ENCODE assay signal across 8 mouse cellular contexts in genomic region chr1:171078419-171078818, GRCm38 (mm10). TPM values are rescaled to one million over a fixed set of nuclear protein-coding genes. Genes with fewer than 3 reads are reported as not detected.
A peak's percentile ranks its signal among the peaks of the same experiment; 100 is the strongest.
DNase-seq lines count a peak whose midpoint lies in the region; ATAC-seq and TF ChIP-seq lines count a peak whose summit lies in the region.
"Not testable (repeated sequence)": the region's sequence is repeated elsewhere in the genome, so short reads cannot be mapped to it uniquely, and the experiment has no call there.
"Had no signal": no experiment of that assay in that cellular context is flagged by ENCODE, and none has a peak within 500 bp of the region (broad histone marks: within the 10 kb centered on the region; RNA-seq: fewer than 3 reads in every experiment).

No protein-coding gene starts in this region.

- H3K4me1 ChIP-seq in embryonic facial prominence, embryonic 15.5 days; hindbrain, embryonic 10.5 days (replicated peaks); intestine, embryonic 14.5 days (replicated peaks; ENCODE audit: control insufficient read depth, insufficient read depth, low read length); limb, embryonic 15.5 days; midbrain, embryonic 10.5 days; neural tube, embryonic 12.5 days: not testable (repeated sequence)

- not testable (repeated sequence) for H3K9me3 ChIP-seq in embryonic facial prominence, embryonic 15.5 days (replicated peaks); hindbrain, embryonic 10.5 days; intestine, embryonic 14.5 days (ENCODE audit: control insufficient read depth, low read length); limb, embryonic 15.5 days; midbrain, embryonic 10.5 days (replicated peaks); neural tube, embryonic 12.5 days

- WGBS in embryonic facial prominence, embryonic 15.5 days: 19% methylated on average over 12 of the region's 12 CpGs
- WGBS in hindbrain, embryonic 10.5 days: 25% methylated on average over 12 of the region's 12 CpGs
- 22% methylated on average over 11 of the region's 12 CpGs for WGBS in intestine, embryonic 14.5 days
- 18% methylated on average over 12 of the region's 12 CpGs for WGBS in limb, embryonic 15.5 days
- 27% methylated on average over 12 of the region's 12 CpGs for WGBS in midbrain, embryonic 10.5 days
- 21% methylated on average over 12 of the region's 12 CpGs for WGBS in neural tube, embryonic 12.5 days

- not testable (repeated sequence) for ATAC-seq in embryonic facial prominence, embryonic 15.5 days (ENCODE audit: insufficient number of reproducible peaks, low FRiP score, low TSS enrichment, low read depth); intestine, embryonic 14.5 days (replicated peaks; ENCODE audit: low FRiP score, low TSS enrichment, low read depth); limb, embryonic 15.5 days (ENCODE audit: insufficient number of reproducible peaks, low FRiP score, low TSS enrichment, low read depth); neural tube, embryonic 12.5 days (ENCODE audit: low FRiP score, low read depth)

- H3K27me3 ChIP-seq in embryonic facial prominence, embryonic 15.5 days: peaks cover 28% of the 10 kb centered on the region
- peaks cover 47% of the 10 kb centered on the region for H3K27me3 ChIP-seq in hindbrain, embryonic 10.5 days (ENCODE audit: insufficient read depth, poor library complexity, severe bottlenecking)
- H3K27me3 ChIP-seq in intestine, embryonic 14.5 days (replicated peaks; ENCODE audit: control insufficient read depth, insufficient read depth, low read length): peaks cover 25% of the 10 kb centered on the region
- H3K27me3 ChIP-seq in limb, embryonic 15.5 days: peaks cover 34% of the 10 kb centered on the region
- H3K27me3 ChIP-seq in midbrain, embryonic 10.5 days (ENCODE audit: low read depth, poor library complexity, severe bottlenecking): peaks cover 51% of the 10 kb centered on the region
- H3K27me3 ChIP-seq in neural tube, embryonic 12.5 days (replicated peaks): peaks cover 31% of the 10 kb centered on the region

- peak overlapping the region; percentile 38; the same call in 1 of the 2 replicates for H3K4me2 ChIP-seq in embryonic facial prominence, embryonic 15.5 days (replicated peaks)
- H3K4me2 ChIP-seq in intestine, embryonic 14.5 days (ENCODE audit: low read length): peak overlapping the region; percentile 28
- H3K4me2 ChIP-seq in limb, embryonic 15.5 days: peak overlapping the region; percentile 35
- H3K4me2 ChIP-seq in neural tube, embryonic 12.5 days (replicated peaks): peak overlapping the region; percentile 37

- not testable (repeated sequence) for DNase-seq in gastrocnemius, adult 2 months; intestine, embryonic 14.5 days (ENCODE audit: low spot score); midbrain, embryonic 10.5 days (ENCODE audit: low spot score)
- DNase-seq in hindbrain, embryonic 10.5 days (ENCODE audit: low spot score): peak; percentile 11

- H3K36me3 ChIP-seq in embryonic facial prominence, embryonic 15.5 days; hindbrain, embryonic 10.5 days; intestine, embryonic 14.5 days (ENCODE audit: control insufficient read depth, insufficient read depth, low read length); limb, embryonic 15.5 days; midbrain, embryonic 10.5 days; neural tube, embryonic 12.5 days: not testable (repeated sequence)

- not testable (repeated sequence) for TF ChIP-seq CTCF in gastrocnemius, adult 2 months (IDR thresholded peaks at IDR 0.05)

- peak overlapping the region; percentile 23 for H3K4me3 ChIP-seq in embryonic facial prominence, embryonic 15.5 days (replicated peaks)
- peak overlapping the region; percentile 15; the same call in 1 of the 2 replicates for H3K4me3 ChIP-seq in gastrocnemius, adult 2 months
- peak overlapping the region; percentile 9; the same call in 1 of the 2 replicates for H3K4me3 ChIP-seq in hindbrain, embryonic 10.5 days
- H3K4me3 ChIP-seq in intestine, embryonic 14.5 days (ENCODE audit: low read depth, low read length): peak overlapping the region; percentile 11; the same call in 1 of the 2 replicates
- not testable (repeated sequence) for H3K4me3 ChIP-seq in limb, embryonic 15.5 days; neural tube, embryonic 12.5 days
- peak overlapping the region; percentile 40 for H3K4me3 ChIP-seq in midbrain, embryonic 10.5 days

- intact Hi-C loops in gastrocnemius, adult 2 months (cut with DNase I): not testable (repeated sequence)

- H3K27ac ChIP-seq in embryonic facial prominence, embryonic 15.5 days (replicated peaks); gastrocnemius, adult 2 months; hindbrain, embryonic 10.5 days; intestine, embryonic 14.5 days (ENCODE audit: low read depth); limb, embryonic 15.5 days; midbrain, embryonic 10.5 days (replicated peaks); neural tube, embryonic 12.5 days: not testable (repeated sequence)

- H3K9ac ChIP-seq in embryonic facial prominence, embryonic 15.5 days; intestine, embryonic 14.5 days (ENCODE audit: low read length); limb, embryonic 15.5 days; neural tube, embryonic 12.5 days: not testable (repeated sequence)

RNA-seq across cellular contexts. Expression of gene Fcgr3, which starts 13.7 kb away (rescaled TPM):
- polyA plus RNA-seq in embryonic facial prominence, embryonic 15.5 days (2015; fragmentation: Nextera tagmentation; extraction: Ambion mirVana): 25.6 and 26.1 TPM in 2 replicates
- 1 to 10 TPM; 1.8 to 4.3 TPM for total RNA-seq in gastrocnemius, adult 2 months (2021)
- polyA plus RNA-seq in hindbrain, embryonic 10.5 days (2016; fragmentation: Nextera tagmentation; extraction: Ambion mirVana): 4.7 and 7.6 TPM in 2 replicates
- polyA plus RNA-seq in intestine, embryonic 14.5 days (2014; fragmentation: Nextera tagmentation; extraction: Ambion mirVana): 10.7 and 12.7 TPM in 2 replicates
- polyA plus RNA-seq in limb, embryonic 15.5 days (2015; fragmentation: Nextera tagmentation; extraction: Ambion mirVana): 25.9 and 32.2 TPM in 2 replicates
- polyA plus RNA-seq in midbrain, embryonic 10.5 days (2016; fragmentation: Nextera tagmentation; extraction: Ambion mirVana): 5.5 and 7.8 TPM in 2 replicates
- 6.9 and 7.4 TPM in 2 replicates for polyA plus RNA-seq in neural tube, embryonic 12.5 days (2016; fragmentation: Nextera tagmentation; extraction: Ambion mirVana)

RNA-seq across cellular contexts. Expression of gene Cfap126, which starts 35.3 kb away (rescaled TPM):
- polyA plus RNA-seq in embryonic facial prominence, embryonic 15.5 days (2015; fragmentation: Nextera tagmentation; extraction: Ambion mirVana): 14.2 and 28.6 TPM in 2 replicates
- 1 to 10 TPM in 1 of 2 experiments, under 1 TPM in 1; 0.75 to 1.8 TPM for total RNA-seq in gastrocnemius, adult 2 months (2021)
- 5.4 and 13.0 TPM in 2 replicates for polyA plus RNA-seq in hindbrain, embryonic 10.5 days (2016; fragmentation: Nextera tagmentation; extraction: Ambion mirVana)
- polyA plus RNA-seq in intestine, embryonic 14.5 days (2014; fragmentation: Nextera tagmentation; extraction: Ambion mirVana): 1.5 and 2.1 TPM in 2 replicates
- polyA plus RNA-seq in limb, embryonic 15.5 days (2015; fragmentation: Nextera tagmentation; extraction: Ambion mirVana): 1.1 and 2.2 TPM in 2 replicates
- 2.8 and 2.9 TPM in 2 replicates for polyA plus RNA-seq in midbrain, embryonic 10.5 days (2016; fragmentation: Nextera tagmentation; extraction: Ambion mirVana)
- polyA plus RNA-seq in neural tube, embryonic 12.5 days (2016; fragmentation: Nextera tagmentation; extraction: Ambion mirVana): 1.7 and 2.3 TPM in 2 replicates

RNA-seq across cellular contexts. Expression of gene Fcgr4, which starts 59.7 kb away (rescaled TPM):
- 0.53 and 1.8 TPM in 2 replicates for polyA plus RNA-seq in embryonic facial prominence, embryonic 15.5 days (2015; fragmentation: Nextera tagmentation; extraction: Ambion mirVana)
- total RNA-seq in gastrocnemius, adult 2 months (2021): not detected
- 0.30 and 0.64 TPM in 2 replicates for polyA plus RNA-seq in hindbrain, embryonic 10.5 days (2016; fragmentation: Nextera tagmentation; extraction: Ambion mirVana)
- polyA plus RNA-seq in intestine, embryonic 14.5 days (2014; fragmentation: Nextera tagmentation; extraction: Ambion mirVana): 1.0 and 1.1 TPM in 2 replicates
- polyA plus RNA-seq in limb, embryonic 15.5 days (2015; fragmentation: Nextera tagmentation; extraction: Ambion mirVana): 1.0 and 1.1 TPM in 2 replicates
- 0.25 TPM in 1 of 2 replicates, not detected in the other for polyA plus RNA-seq in midbrain, embryonic 10.5 days (2016; fragmentation: Nextera tagmentation; extraction: Ambion mirVana)
- 0.20 and 0.22 TPM in 2 replicates for polyA plus RNA-seq in neural tube, embryonic 12.5 days (2016; fragmentation: Nextera tagmentation; extraction: Ambion mirVana)
- total RNA-seq: megakaryocyte-erythroid progenitor cell, adult 5-6 weeks had no signal
